18 mouse cellular contexts compared by ENCODE assay signal in the genomic region with DNA sequence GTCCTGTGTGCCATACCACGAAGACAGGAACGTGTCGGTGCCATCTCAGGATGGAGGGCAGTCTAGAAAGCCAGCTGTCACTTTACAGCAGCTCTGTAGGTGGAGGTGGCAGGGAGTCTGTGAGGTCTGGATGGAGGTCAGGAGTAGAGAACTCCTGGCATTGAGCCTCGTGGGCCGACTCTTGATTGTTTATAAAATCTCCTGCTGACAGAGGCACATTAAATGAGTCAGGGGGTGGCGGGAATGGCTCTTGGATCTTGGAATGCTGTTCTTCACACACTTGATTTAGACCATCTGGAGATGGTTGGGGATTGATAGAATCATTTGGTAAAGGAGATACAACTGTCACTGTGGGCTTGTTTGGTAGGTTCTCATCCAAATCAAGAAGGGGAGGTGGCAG. TPM values are rescaled to one million over a fixed set of nuclear protein-coding genes. Genes with fewer than 3 reads are reported as not detected.
"Had no signal": no experiment of that assay in that cellular context is flagged by ENCODE, and none has a peak within 500 bp of the region (broad histone marks: within the 10 kb centered on the region; RNA-seq: fewer than 3 reads in every experiment).

No protein-coding gene starts in this region.

- H3K9ac ChIP-seq: liver, embryonic 13.5 days; midbrain, embryonic 13.5 days had no signal

- H3K9me3 ChIP-seq: liver, embryonic 13.5 days; midbrain, embryonic 13.5 days had no signal

- H3K27ac ChIP-seq: liver, embryonic 13.5 days; macrophage; midbrain, embryonic 13.5 days; stomach, postnatal 0 days had no signal

- H3K4me2 ChIP-seq: liver, embryonic 13.5 days; midbrain, embryonic 13.5 days had no signal

- DNase-seq: kidney, adult 18-20 months; kidney, adult 9 months; kidney, postnatal 14 days; kidney, postnatal 4 days; liver, embryonic 13.5 days; lung, adult 2 months; lung, postnatal 14 days; right cerebral cortex, postnatal 4 days; thymus, adult 2 months; thymus, postnatal 14 days had no signal

- H3K27me3 ChIP-seq: liver, embryonic 13.5 days; midbrain, embryonic 13.5 days had no signal

- ATAC-seq: intestine, embryonic 16.5 days; midbrain, embryonic 13.5 days; midbrain, embryonic 16.5 days had no signal

- H3K4me3 ChIP-seq: liver, embryonic 13.5 days; midbrain, embryonic 13.5 days had no signal

- H3K36me3 ChIP-seq: midbrain, embryonic 13.5 days had no signal

RNA-seq across cellular contexts. Expression of gene Evi2b, which starts 8.2 kb away (rescaled TPM):
- polyA plus RNA-seq: midbrain, embryonic 13.5 days; midbrain, embryonic 16.5 days; neural tube, embryonic 14.5 days had no signal

RNA-seq across cellular contexts. Expression of gene Omg, which starts 11.4 kb away (rescaled TPM):
- polyA plus RNA-seq: liver, adult 2 months; liver, embryonic 13.5 days; liver, embryonic 16.5 days had no signal
